ENCODE assay signal across 9 mouse cellular contexts in the genomic region with DNA sequence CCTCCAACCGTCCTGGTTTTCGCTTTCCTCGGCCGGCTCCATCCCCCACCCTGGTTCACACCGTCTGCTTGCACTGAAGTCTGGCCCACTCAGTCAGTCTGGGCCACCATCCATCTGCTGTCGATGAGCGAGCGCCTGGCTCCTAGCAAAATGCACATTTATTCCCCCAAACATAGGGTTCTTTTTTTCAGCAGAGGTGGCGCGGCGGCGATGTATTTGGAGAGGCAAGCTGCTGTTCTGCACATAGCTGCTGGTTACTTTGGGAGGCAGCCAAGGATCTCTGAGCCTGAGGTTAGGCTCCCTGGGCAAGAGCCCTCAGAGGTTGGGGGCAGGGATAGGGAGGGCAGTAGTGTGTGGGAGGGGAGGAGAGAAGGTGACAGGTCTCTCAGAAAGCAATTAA. TPM values are rescaled to one million over a fixed set of nuclear protein-coding genes. Genes with fewer than 3 reads are reported as not detected.
A peak's percentile ranks its signal among the peaks of the same experiment; 100 is the strongest.
DNase-seq lines count a peak whose midpoint lies in the region; TF ChIP-seq lines count a peak whose summit lies in the region.
"Had no signal": no experiment of that assay in that cellular context is flagged by ENCODE, and none has a peak within 500 bp of the region (broad histone marks: within the 10 kb centered on the region; RNA-seq: fewer than 3 reads in every experiment).

No protein-coding gene starts in this region.

- peak overlapping the region; percentile 41 for H3K4me3 ChIP-seq in E14TG2a.4 (replicated peaks; ENCODE audit: low read length)
- no peak overlapping the region for H3K4me3 ChIP-seq in myocyte
- H3K4me3 ChIP-seq: liver, embryonic 15.5 days had no signal

- H3K36me3 ChIP-seq in E14TG2a.4 (ENCODE audit: insufficient read depth, low read length) (no peaks in the 10 kb centered on the region), myocyte (ENCODE audit: control insufficient read depth, insufficient read depth) (no peaks in the 10 kb centered on the region)
- H3K36me3 ChIP-seq: liver, embryonic 15.5 days had no signal

- H3K4me1 ChIP-seq in E14TG2a.4 (replicated peaks; ENCODE audit: low read depth, low read length), result peaks cover 65% of the 10 kb centered on the region

- H3K27me3 ChIP-seq in E14TG2a.4 (ENCODE audit: insufficient read depth, low read length) (peaks cover 28% of the 10 kb centered on the region), myocyte (ENCODE audit: control insufficient read depth, insufficient read depth, insufficient read length) (no peaks in the 10 kb centered on the region)
- H3K27me3 ChIP-seq: liver, embryonic 15.5 days had no signal

- peak overlapping the region; percentile 50 for H3K4me2 ChIP-seq in myocyte (ENCODE audit: low read depth)
- H3K4me2 ChIP-seq: liver, embryonic 15.5 days had no signal

- DNase-seq in cerebellum, adult 18-20 months, result peak; percentile 78 to 82
- peak; percentile 87 to 92 for DNase-seq in frontal cortex, postnatal 36 days (ENCODE audit: low spot score in 2 of 2)
- peak; percentile 76 to 82 for DNase-seq in kidney, adult 8-10 months
- peak; percentile 82 to 98 for DNase-seq in left cerebral cortex, postnatal 25 days (ENCODE audit: low spot score in 2 of 2)
- no peak for DNase-seq in spleen, postnatal 4 days (ENCODE audit: low spot score in 2 of 2)
- DNase-seq in retina, embryonic 14.5 days (ENCODE audit: low spot score), result no peak

- TF ChIP-seq POLR2A in myocyte (IDR thresholded peaks at IDR 0.05; ENCODE audit: insufficient read length, low read depth), result no peak

- no peaks in the 10 kb centered on the region for H3K9me3 ChIP-seq in E14TG2a.4 (ENCODE audit: low read length)
- H3K9me3 ChIP-seq: liver, embryonic 15.5 days had no signal

- no peak overlapping the region for H3ac ChIP-seq in myocyte (ENCODE audit: control insufficient read depth, insufficient read length)

- no peak for TF ChIP-seq CTCF in E14TG2a.4 (conservative IDR thresholded peaks at IDR 0.05; ENCODE audit: low read length)

- no peaks in the 10 kb centered on the region for H3K79me2 ChIP-seq in myocyte (ENCODE audit: control insufficient read depth, insufficient read depth)

- intact Hi-C loops in left cerebral cortex, postnatal 25 days (cut with DNase I), result loop anchor here (1.0 kb wide), 1 partner anchor 27 kb away; the partner anchor contains the start of gene Btbd17

TF ChIP-seq in myocyte, 11 proteins besides CTCF, POLR2A, EP300 and RAD21:
- peak in 1 of 3 experiments; percentile 8 for TF ChIP-seq MYOD1 (IDR thresholded peaks at IDR 0.05; ENCODE audit: control insufficient read depth in 1 of 3, insufficient read length in 2 of 3, low read depth in 2 of 3)
- TF ChIP-seq POLR2AphosphoS2 (IDR thresholded peaks at IDR 0.05; ENCODE audit: insufficient read length, low read depth), result no peak

RNA-seq across cellular contexts. Expression of gene Gpr142, which starts 24.0 kb away (rescaled TPM):
- total RNA-seq in left cerebral cortex, postnatal 25 days (2021), result not detected
- polyA plus RNA-seq in myocyte (2012; fragmentation: generic; extraction: Trizol), result 0.07 TPM
- polyA plus RNA-seq: liver, embryonic 15.5 days had no signal

RNA-seq across cellular contexts. Expression of gene Btbd17, which starts 27.0 kb away (rescaled TPM):
- 10 to 100 TPM; 35.6 to 39.8 TPM for total RNA-seq in left cerebral cortex, postnatal 25 days (2021)
- polyA plus RNA-seq in myocyte (2012; fragmentation: generic; extraction: Trizol), result 34.0 TPM
- polyA plus RNA-seq: liver, embryonic 15.5 days had no signal

RNA-seq across cellular contexts. Expression of gene Gprc5c, which starts 28.2 kb away (rescaled TPM):
- 1 to 10 TPM; 4.2 to 6.4 TPM for total RNA-seq in left cerebral cortex, postnatal 25 days (2021)
- 172 TPM for polyA plus RNA-seq in myocyte (2012; fragmentation: generic; extraction: Trizol)

RNA-seq across cellular contexts. Expression of gene Kif19a, which starts 57.5 kb away (rescaled TPM):
- 1 to 10 TPM; 4.8 to 5.3 TPM for total RNA-seq in left cerebral cortex, postnatal 25 days (2021)
- polyA plus RNA-seq in myocyte (2012; fragmentation: generic; extraction: Trizol), result 5.4 TPM

Comparison
In these comparisons a context has a peak if more than half of its experiments do, and no peak if none do; other contexts are left out.
1. DNase-seq: peak in cerebellum, adult 18-20 months (2 of 2), frontal cortex, postnatal 36 days (2 of 2), kidney, adult 8-10 months (2 of 2) and left cerebral cortex, postnatal 25 days (2 of 2); none in spleen, postnatal 4 days (0 of 2) and retina, embryonic 14.5 days (single experiment).